Mouse (Mus musculus) embryo, embryonic 11 days (tissue): ENCODE measurements around the gene Scgb1b20.
"Not testable (repeated sequence)": the region's sequence is repeated elsewhere in the genome, so short reads cannot be mapped to it uniquely, and the experiment has no call there.

Experiments
- DNase-seq: peaks from one replicate; pipeline ENCODE4 v3.0.0-alpha.2; 2015

Scgb1b20 gene

GRCm38 (mm10) chr7:33372934-33373333, at the start of gene Scgb1b20:
Gene Scgb1b20 (plus strand): TSS chr7:33373234.
- not testable (repeated sequence) for DNase-seq

- not testable (repeated sequence) for DNase-seq
These were observed 6.8 kb upstream of the Scgb1b20 start, which contains the start of gene Scgb2b20 for GRCm38 (mm10) chr7:33366222-33366621. Gene Scgb2b20 (minus strand): TSS chr7:33366322.

GRCm38 (mm10) chr7:33399749-33400148, 26.7 kb downstream of the Scgb1b20 start:
- not testable (repeated sequence) for DNase-seq

- DNase-seq: no peak
These were observed 28.6 kb downstream of the Scgb1b20 start for GRCm38 (mm10) chr7:33401650-33402049.

- not testable (repeated sequence) for DNase-seq
These were observed 36.6 kb downstream of the Scgb1b20 start for GRCm38 (mm10) chr7:33409681-33410080.
